Mouse (Mus musculus) lung, adult 2 months (tissue): ENCODE data around the gene Atn1.

Source experiments
- CTCF ChIP-seq: fragments of 200-500 bp; IDR thresholded peaks from 2 replicates; pipeline ENCODE4 v1.5.1; 2011; ENCODE audit warnings: mild to moderate bottlenecking, low read length, control low read depth; ENCODE audit not compliant: insufficient read depth
- POLR2A ChIP-seq: fragments of 200-500 bp; IDR thresholded peaks from 2 replicates; pipeline ENCODE4 v1.6.1; 2011; ENCODE audit warnings: low read depth, mild to moderate bottlenecking, control low read depth, low read length, borderline replicate concordance; ENCODE audit errors: extremely low read depth

DNA sequence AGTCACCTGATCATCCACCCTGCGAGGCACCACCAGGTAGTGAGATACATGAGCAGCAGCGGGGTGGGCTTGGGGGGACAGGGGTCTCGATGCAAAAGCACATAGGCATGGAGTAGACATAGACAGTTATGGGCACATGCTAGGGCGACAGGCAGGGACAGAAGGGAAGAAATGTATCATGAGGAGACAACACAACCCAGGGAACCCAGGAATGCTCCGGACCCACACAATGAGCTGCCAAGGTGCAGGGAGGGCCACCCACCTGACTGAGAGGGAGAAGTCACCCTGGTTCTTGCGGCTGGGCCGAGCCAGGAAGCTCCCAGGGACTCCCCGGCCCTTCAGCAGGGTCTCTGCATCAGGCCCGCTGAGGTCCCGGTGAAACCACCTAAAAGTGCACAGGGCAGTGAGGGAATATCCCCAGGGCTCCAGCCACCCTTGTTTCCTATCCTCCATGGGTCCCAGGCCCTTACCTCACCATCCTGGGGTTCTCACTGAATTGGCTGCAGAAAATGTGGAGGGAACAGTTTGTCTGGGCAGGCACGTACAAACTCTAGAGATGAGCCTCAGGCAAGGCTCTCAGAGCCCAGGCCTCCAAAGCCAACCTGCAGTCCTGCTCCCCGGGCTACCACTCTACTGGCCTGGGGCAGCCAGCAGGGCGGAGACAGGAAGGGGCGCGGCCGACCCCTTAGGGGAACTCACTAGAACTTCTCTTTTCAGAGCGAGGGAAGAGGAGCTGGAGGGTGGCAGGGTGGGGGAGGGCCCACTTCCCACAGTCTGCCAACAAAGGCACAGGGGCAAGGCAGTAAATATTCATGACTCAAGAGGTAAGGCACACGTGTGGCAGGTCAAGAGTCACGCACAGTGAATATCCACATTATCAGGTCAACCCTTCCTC, 23.6 kb downstream of the Atn1 start:
- TF ChIP-seq CTCF (no peak), POLR2A (peak; percentile 47; the same call in 1 of the 2 replicates)
